ENCODE assay signal across 8 mouse cellular contexts in genomic region chr7:45015957-45016612, GRCm38 (mm10). TPM values are rescaled to one million over a fixed set of nuclear protein-coding genes. Genes with fewer than 3 reads are reported as not detected.
DNase-seq lines count a peak whose midpoint lies in the region; ATAC-seq lines count a peak whose summit lies in the region.

Scaf1 (minus strand) TSS chr7:45016363.

- peak; percentile 75 for ATAC-seq in megakaryocyte progenitor cell, adult 5-6 weeks (replicated peaks; ENCODE audit: poor library complexity)

- peak; percentile 98 for DNase-seq in adipocyte (ENCODE audit: low spot score)
- peak; percentile 100 for DNase-seq in embryo, embryonic 10 days (ENCODE audit: low spot score)
- DNase-seq in gastrocnemius, postnatal 10 days: peak; percentile 98
- DNase-seq in induced T-regulatory cell, adult 2 months (ENCODE audit: low read depth): peak; percentile 99
- DNase-seq in left cerebral cortex, adult 9 months (ENCODE audit: low spot score in 2 of 2): peak; percentile 99 to 100
- DNase-seq in right cerebral cortex, postnatal 14 days: peak; percentile 99
- DNase-seq in urinary bladder, postnatal 36 days (ENCODE audit: low spot score in 2 of 2): peak; percentile 98 to 100

RNA-seq across cellular contexts. Expression of gene Scaf1, which starts in this region (rescaled TPM):
- 10 to 100 TPM; 47.7 to 55.8 TPM for total RNA-seq in gastrocnemius, postnatal 10 days (2021)
- 19.5 and 21.9 TPM in 2 replicates for total RNA-seq in megakaryocyte progenitor cell, adult 5-6 weeks (2015)
- 8.7 and 11.2 TPM in 2 replicates for total RNA-seq in megakaryocyte progenitor cell, adult 5-6 weeks (2017)

Comparison
In these comparisons a context has a peak if more than half of its experiments do, and no peak if none do; other contexts are left out.
1. Peak in every context shown above with its lines: DNase-seq and ATAC-seq.